Mouse (Mus musculus): ENCODE measurements around the gene Nipbl.

- no peak for TF ChIP-seq CTCF (IDR thresholded peaks at IDR 0.05; ENCODE audit: borderline replicate concordance, insufficient read depth, low read depth, low read length)
- no peak for TF ChIP-seq POLR2A (IDR thresholded peaks at IDR 0.05; ENCODE audit: borderline replicate concordance, insufficient read depth, low read length)
These were observed 30.9 kb downstream of the Nipbl start for GRCm38 (mm10) chr15:8413356-8413755.

Data from cerebellum, adult 2 months (tissue).